Mouse (Mus musculus) kidney, embryonic 16.5 days (tissue): ENCODE measurements at regions not wholly inside any gene's neighbourhood (a gene's known extent, or its start where the extent isn't known, plus 50 kb on each side); places are given as distances from the start of the nearest gene placed in this dataset.
A peak's percentile ranks its signal among the peaks of the same experiment; 100 is the strongest.

Source experiments
- ATAC-seq: fragments of 200-750 bp; cut with Nextera tagmentation; 2 replicates; pipeline ENCODE4 v1.8.0; 2017; ENCODE audit warnings: moderate TSS enrichment; ENCODE audit not compliant: low FRiP score, low TSS enrichment
- H3K27ac ChIP-seq: fragments of 300-500 bp; sonication (generic); 2 replicates; pipeline ENCODE4 v1.5.1; 2014; ENCODE audit warnings: low read length
- H3K27me3 ChIP-seq: fragments of 300-500 bp; sonication (generic); 2 replicates; pipeline ENCODE4 v1.6.1; 2014; ENCODE audit warnings: low read length, control low read depth, mixed read lengths; ENCODE audit not compliant: insufficient read depth
- H3K36me3 ChIP-seq: fragments of 300-500 bp; sonication (generic); 2 replicates; pipeline ENCODE4 v1.6.1; 2014; ENCODE audit warnings: low read length, control low read depth, mixed read lengths; ENCODE audit not compliant: insufficient read depth
- H3K4me1 ChIP-seq: fragments of 300-500 bp; sonication (generic); 2 replicates; pipeline ENCODE4 v1.6.1; 2014; ENCODE audit warnings: low read length, control low read depth, mixed read lengths; ENCODE audit not compliant: insufficient read depth
- H3K4me2 ChIP-seq: fragments of 300-500 bp; sonication (generic); replicated peaks from 2 replicates; pipeline ENCODE4 v1.6.1; 2014; ENCODE audit warnings: low read depth, low read length
- H3K4me3 ChIP-seq: fragments of 300-500 bp; sonication (generic); 2 replicates; pipeline ENCODE4 v1.5.1; 2014; ENCODE audit warnings: mild to moderate bottlenecking, low read length
- H3K9ac ChIP-seq: fragments of 300-500 bp; sonication (generic); replicated peaks from 2 replicates; pipeline ENCODE4 v1.6.1; 2014; ENCODE audit warnings: low read length
- H3K9me3 ChIP-seq: fragments of 300-500 bp; sonication (generic); 2 replicates; pipeline ENCODE4 v1.6.1; 2016; ENCODE audit warnings: low read length, control low read depth
- WGBS: fragments of 180-500 bp; shearing (Covaris S2); extraction: QIAGEN DNeasy Blood & Tissue Kit; methylation state at CpG from one replicate; pipeline ENCODE4 v1.1.7; 2014; 5-methylcytosine and 5-hydroxymethylcytosine counted together

- Histone ChIP-seq H3K4me2 (no peak overlapping the region), H3K9ac (no peak overlapping the region), H3K36me3 (no peaks in the 10 kb centered on the region), H3K4me3 (no peak overlapping the region), H3K27me3 (no peaks in the 10 kb centered on the region), H3K27ac (no peak overlapping the region), H3K9me3 (no peaks in the 10 kb centered on the region), H3K4me1 (no peaks in the 10 kb centered on the region)
- ATAC-seq: no peak
- WGBS: 75% methylated on average over 2 of the region's 2 CpGs
Measured at GRCm38 (mm10) chr14:9200246-9200645, 534.2 kb upstream of the 4930452B06Rik start.

- peak; percentile 81 for ATAC-seq
- H3K9ac ChIP-seq: no peak overlapping the region
- H3K27ac ChIP-seq: no peak overlapping the region
- no peaks in the 10 kb centered on the region for H3K36me3 ChIP-seq
- no peak overlapping the region for H3K4me2 ChIP-seq
- 41% methylated on average over 4 of the region's 4 CpGs for whole genome bisulfite sequencing
- H3K4me1 ChIP-seq: no peaks in the 10 kb centered on the region
- no peaks in the 10 kb centered on the region for H3K27me3 ChIP-seq
- no peaks in the 10 kb centered on the region for H3K9me3 ChIP-seq
- H3K4me3 ChIP-seq: no peak overlapping the region
Measured at GRCm38 (mm10) chr14:9192122-9192769, 526.2 kb upstream of the 4930452B06Rik start.

GRCm38 (mm10) chr14:9191664-9192063 is 525.6 kb upstream of the 4930452B06Rik start:
- Histone ChIP-seq H3K4me2 (no peak overlapping the region), H3K9me3 (no peaks in the 10 kb centered on the region), H3K36me3 (no peaks in the 10 kb centered on the region), H3K4me1 (no peaks in the 10 kb centered on the region), H3K27me3 (no peaks in the 10 kb centered on the region), H3K4me3 (no peak overlapping the region), H3K9ac (no peak overlapping the region), H3K27ac (no peak overlapping the region)
- ATAC-seq: peak; percentile 72; the same call in 1 of the 2 replicates
- WGBS: 45% methylated on average over 3 of the region's 3 CpGs

GRCm38 (mm10) chr14:9161336-9161735 is 495.3 kb upstream of the 4930452B06Rik start:
- H3K4me3 ChIP-seq: no peak overlapping the region
- H3K36me3 ChIP-seq: no peaks in the 10 kb centered on the region
- no peaks in the 10 kb centered on the region for H3K9me3 ChIP-seq
- 100% methylated on average over 2 of the region's 2 CpGs for WGBS
- H3K4me2 ChIP-seq: no peak overlapping the region
- H3K27ac ChIP-seq: no peak overlapping the region
- no peak for ATAC-seq
- no peaks in the 10 kb centered on the region for H3K27me3 ChIP-seq
- no peak overlapping the region for H3K9ac ChIP-seq
- H3K4me1 ChIP-seq: no peaks in the 10 kb centered on the region

GRCm38 (mm10) chr14:9157941-9158340 is 491.9 kb upstream of the 4930452B06Rik start:
- no peak overlapping the region for H3K9ac ChIP-seq
- H3K4me1 ChIP-seq: no peaks in the 10 kb centered on the region
- H3K27me3 ChIP-seq: no peaks in the 10 kb centered on the region
- H3K4me3 ChIP-seq: no peak overlapping the region
- no peak overlapping the region for H3K4me2 ChIP-seq
- 27% methylated on average over 3 of the region's 3 CpGs for WGBS
- no peaks in the 10 kb centered on the region for H3K36me3 ChIP-seq
- H3K27ac ChIP-seq: no peak overlapping the region
- no peaks in the 10 kb centered on the region for H3K9me3 ChIP-seq
- no peak for ATAC-seq

DNA sequence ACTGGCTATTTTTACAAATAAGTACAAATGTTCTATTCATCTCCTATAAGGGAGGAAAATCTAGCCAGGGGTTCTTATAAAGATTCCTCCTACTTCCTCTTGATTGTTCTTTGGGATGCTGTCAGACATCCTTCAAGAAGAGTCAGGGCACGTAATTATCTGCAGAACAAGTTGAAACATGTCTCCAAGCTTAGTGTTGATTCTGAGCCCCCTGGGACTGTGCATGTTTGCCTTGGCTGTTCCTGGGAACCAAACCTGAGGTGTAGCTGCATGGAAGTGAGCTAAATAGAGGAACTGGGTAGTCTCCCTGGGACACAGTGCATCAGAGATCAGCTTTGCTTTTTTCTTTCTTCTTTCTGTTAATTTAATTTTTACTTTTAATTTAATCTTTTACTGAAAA is 484.8 kb upstream of the 4930452B06Rik start:
- no peaks in the 10 kb centered on the region for H3K27me3 ChIP-seq
- no peaks in the 10 kb centered on the region for H3K9me3 ChIP-seq
- H3K4me3 ChIP-seq: no peak overlapping the region
- no peaks in the 10 kb centered on the region for H3K36me3 ChIP-seq
- H3K4me2 ChIP-seq: no peak overlapping the region
- H3K9ac ChIP-seq: no peak overlapping the region
- 50% methylated on average over 1 of the region's 1 CpGs for WGBS
- no peaks in the 10 kb centered on the region for H3K4me1 ChIP-seq
- ATAC-seq: no peak
- H3K27ac ChIP-seq: no peak overlapping the region

- no peaks in the 10 kb centered on the region for H3K36me3 ChIP-seq
- H3K9ac ChIP-seq: no peak overlapping the region
- no peaks in the 10 kb centered on the region for H3K27me3 ChIP-seq
- ATAC-seq: no peak
- no peaks in the 10 kb centered on the region for H3K4me1 ChIP-seq
- H3K27ac ChIP-seq: no peak overlapping the region
- H3K4me3 ChIP-seq: no peak overlapping the region
- WGBS: 78% methylated on average over 4 of the region's 4 CpGs
- H3K4me2 ChIP-seq: no peak overlapping the region
- H3K9me3 ChIP-seq: no peaks in the 10 kb centered on the region
Measured at GRCm38 (mm10) chr14:9146595-9147219, 480.7 kb upstream of the 4930452B06Rik start.

DNA sequence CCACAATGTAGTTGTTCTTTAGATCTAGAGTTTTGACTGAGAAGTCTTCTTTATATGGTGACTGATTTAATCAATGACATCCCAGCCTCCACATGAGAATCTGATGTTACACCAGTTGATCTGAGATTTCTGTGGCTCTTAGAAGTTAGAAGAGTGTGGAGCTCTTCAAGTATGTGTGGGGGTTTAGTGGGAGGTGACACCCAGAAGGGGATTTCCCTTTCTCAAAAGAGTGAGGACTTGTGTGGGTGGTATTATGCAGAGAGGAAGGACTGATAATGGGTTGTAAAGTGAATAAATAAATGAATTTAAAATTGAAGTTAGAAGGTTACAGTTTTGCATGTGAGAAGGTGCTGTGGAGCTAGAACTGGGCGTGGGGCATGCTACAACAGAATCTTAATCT is 439.7 kb upstream of the 4930452B06Rik start:
- Histone ChIP-seq H3K9me3 (no peaks in the 10 kb centered on the region), H3K4me3 (no peak overlapping the region), H3K36me3 (no peaks in the 10 kb centered on the region), H3K27ac (no peak overlapping the region), H3K9ac (no peak overlapping the region), H3K4me2 (no peak overlapping the region), H3K27me3 (no peaks in the 10 kb centered on the region), H3K4me1 (no peaks in the 10 kb centered on the region)
- 79% methylated on average over 1 of the region's 1 CpGs for WGBS
- ATAC-seq: no peak

- H3K9ac ChIP-seq: no peak overlapping the region
- H3K4me3 ChIP-seq: no peak overlapping the region
- WGBS: 78% methylated on average over 5 of the region's 5 CpGs
- no peak overlapping the region for H3K4me2 ChIP-seq
- no peaks in the 10 kb centered on the region for H3K9me3 ChIP-seq
- H3K27me3 ChIP-seq: no peaks in the 10 kb centered on the region
- no peaks in the 10 kb centered on the region for H3K4me1 ChIP-seq
- no peaks in the 10 kb centered on the region for H3K36me3 ChIP-seq
- no peak overlapping the region for H3K27ac ChIP-seq
- no peak for ATAC-seq
Measured at GRCm38 (mm10) chr14:9089625-9090326, 423.7 kb upstream of the 4930452B06Rik start.

GRCm38 (mm10) chr14:9087103-9087502 is 421.1 kb upstream of the 4930452B06Rik start:
- Histone ChIP-seq H3K9me3 (no peaks in the 10 kb centered on the region), H3K4me1 (no peaks in the 10 kb centered on the region), H3K9ac (no peak overlapping the region), H3K4me2 (no peak overlapping the region), H3K36me3 (no peaks in the 10 kb centered on the region), H3K4me3 (no peak overlapping the region), H3K27me3 (no peaks in the 10 kb centered on the region), H3K27ac (no peak overlapping the region)
- no peak for ATAC-seq
